Mouse (Mus musculus): ENCODE measurements around the gene Psip1.

Gene Psip1

DNA sequence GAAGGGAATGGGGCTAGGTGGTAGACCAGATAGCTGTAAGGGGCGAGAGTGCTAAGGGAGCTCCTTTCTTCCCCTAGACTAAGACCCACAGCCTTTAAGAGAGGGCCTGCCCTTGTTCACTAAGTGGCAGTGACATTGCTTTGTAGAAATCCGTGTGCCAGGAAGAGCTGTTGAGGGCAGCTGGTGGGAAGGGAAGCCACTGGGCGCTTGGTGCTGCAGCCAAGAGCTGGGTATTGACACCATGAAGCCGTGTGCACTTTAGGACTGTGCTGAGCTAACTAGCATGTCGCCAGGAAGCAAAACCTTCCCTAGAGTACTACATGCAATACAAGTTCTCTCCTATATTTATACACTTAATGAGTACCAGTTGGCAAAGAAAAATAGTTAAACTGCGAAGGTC is 62.6 kb downstream of the Psip1 start:
- DNase-seq (ENCODE audit: low read depth in 1 of 2, low spot score in 2 of 2) = no peak

DNA sequence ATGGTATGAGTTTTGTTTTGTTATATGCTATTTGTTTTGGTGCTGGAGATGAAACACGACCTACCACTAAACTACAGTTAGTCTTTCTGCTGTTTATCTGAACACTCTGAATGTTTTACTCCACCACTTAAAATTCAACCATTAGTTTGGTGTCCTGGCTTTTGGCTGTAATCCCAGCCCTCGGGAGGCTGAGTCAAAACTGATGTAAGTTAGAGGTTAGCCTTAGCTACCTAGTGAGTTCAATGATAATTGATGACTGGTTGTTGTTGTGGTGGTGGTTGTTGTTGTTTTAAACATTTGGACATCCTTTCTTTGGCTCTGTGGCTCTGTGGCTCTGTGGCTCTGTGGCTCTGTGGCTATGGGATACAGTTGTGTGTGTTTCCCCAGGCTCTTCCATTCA is 67.5 kb downstream of the Psip1 start:
- no peak for DNase-seq (ENCODE audit: low read depth in 1 of 2, low spot score in 2 of 2)

DNA sequence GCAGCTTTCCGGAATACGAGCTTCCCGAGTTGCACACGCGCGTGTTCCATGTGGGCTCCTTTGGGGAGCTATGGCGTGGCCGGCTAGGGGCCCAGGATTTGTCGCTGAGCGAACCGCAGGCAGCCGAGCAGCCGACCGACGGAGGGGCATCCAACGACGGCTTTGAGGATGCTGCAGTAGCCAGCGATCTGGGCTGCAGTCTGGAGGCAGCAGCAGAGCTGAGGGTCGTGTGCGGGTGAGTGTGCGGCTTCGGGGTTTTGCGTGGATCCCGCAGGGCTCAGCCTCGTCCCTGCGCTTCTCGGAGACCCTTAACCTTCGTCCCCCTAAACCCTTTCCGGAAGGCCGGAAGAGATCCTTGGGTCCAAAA is 68.5 kb downstream of the Psip1 start:
- no peak for DNase-seq (ENCODE audit: low read depth in 1 of 2, low spot score in 2 of 2)

DNA sequence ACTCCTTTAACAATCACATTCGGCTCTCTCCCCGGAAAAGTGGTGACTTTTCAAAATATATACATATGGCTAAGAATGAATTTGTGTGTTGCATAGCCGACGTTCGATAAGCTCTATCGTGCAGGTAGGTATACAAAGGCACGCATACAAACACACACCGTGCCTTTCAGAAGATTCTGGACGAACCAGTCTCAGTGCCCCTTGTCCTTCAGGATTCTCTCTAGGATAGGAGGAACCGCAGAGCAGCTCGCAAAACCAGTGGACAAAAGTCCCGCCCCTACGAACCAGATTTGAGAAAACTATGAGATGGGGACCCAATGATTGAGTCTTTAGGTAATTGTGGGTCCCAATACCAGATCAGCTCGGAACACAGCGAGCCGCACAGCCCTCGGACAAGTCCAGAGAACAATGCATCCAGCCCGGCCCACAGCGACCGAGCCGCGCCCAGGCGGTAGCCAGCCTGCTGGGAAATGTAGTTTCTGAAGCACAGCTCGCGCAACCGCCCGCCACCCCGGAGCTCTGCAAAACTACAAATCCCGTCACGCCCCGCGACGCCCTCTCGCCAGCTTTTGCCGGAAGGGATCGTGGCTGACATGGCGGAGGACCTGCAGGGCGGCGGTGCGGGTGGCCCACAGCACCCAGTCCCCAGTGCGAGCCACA is 69.0 kb downstream of the Psip1 start, which contains the start of gene Snapc3:
Gene Snapc3 (plus strand): TSS at position 565 of the 660 bp plus-strand sequence.
- DNase-seq (ENCODE audit: low read depth in 1 of 2, low spot score in 2 of 2) = peak; percentile 89

DNA sequence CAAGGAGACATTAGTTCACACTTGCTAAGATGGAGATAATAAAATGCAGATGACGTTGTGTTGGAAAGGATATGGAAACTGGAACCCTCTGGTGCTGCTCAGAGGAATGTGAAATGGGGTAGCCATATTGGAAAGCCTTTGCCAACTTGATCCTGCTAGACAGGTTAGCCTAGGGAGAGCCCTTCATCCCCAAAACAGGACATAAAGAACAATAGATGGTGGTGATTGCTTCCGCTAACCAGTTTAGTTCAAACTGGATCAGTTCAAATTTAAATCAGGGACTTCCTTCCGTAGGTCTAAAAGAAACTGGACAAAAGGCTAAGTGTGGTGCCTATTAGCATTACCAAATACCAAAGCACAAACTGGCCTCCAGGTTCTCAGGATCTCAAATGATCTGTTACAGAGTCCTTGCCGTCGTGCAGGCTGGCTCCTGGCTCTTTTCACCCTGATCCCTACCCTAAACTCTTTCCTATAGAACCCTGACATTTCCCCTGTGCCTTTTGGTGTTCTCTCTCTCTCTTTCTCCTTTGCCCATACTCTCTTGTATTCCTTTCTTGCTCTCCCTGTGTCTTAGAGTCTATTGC is 71.9 kb downstream of the Psip1 start:
- no peak for DNase-seq (ENCODE audit: low read depth in 1 of 2, low spot score in 2 of 2)

DNA sequence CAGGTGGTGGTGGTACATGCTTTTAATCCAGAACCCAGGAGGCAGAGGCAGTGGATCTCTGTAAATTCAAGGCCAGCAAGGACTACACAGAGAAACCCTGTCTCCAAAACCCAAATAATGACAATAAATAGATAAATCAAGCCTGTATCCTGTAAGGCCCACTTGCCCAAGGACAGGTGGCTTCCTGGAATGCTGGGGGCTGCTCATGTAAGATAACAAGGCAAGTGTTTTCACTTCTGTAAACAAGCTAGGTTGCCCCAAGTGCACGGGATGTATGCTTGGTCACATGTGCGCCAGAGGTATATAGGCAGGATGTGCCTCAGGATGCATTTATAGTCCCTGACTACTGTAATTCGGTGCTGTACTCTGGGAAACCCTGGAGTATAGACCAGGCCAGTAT is 74.2 kb downstream of the Psip1 start:
- DNase-seq (ENCODE audit: low read depth in 1 of 2, low spot score in 2 of 2) = no peak

- DNase-seq (ENCODE audit: low read depth in 1 of 2, low spot score in 2 of 2) = no peak
Observed at GRCm38 (mm10) chr4:83409867-83410505, 76.3 kb downstream of the Psip1 start.

- DNase-seq (ENCODE audit: low read depth in 1 of 2, low spot score in 2 of 2) = no peak
Observed at GRCm38 (mm10) chr4:83407688-83408087, 78.6 kb downstream of the Psip1 start.
